Mouse (Mus musculus) cerebellum, postnatal 4 days (tissue): Measurements from ENCODE around the gene Plscr2.
A peak's percentile ranks its signal among the peaks of the same experiment; 100 is the strongest.

Experiments
- DNase-seq, 2 experiments: peaks; one replicate each; pipeline ENCODE4 v3.0.0; 2022; ENCODE audit warnings: low spot score in 2 of 2, mixed read lengths in 1 of 2

Plscr2 gene

GRCm38 (mm10) chr9:92275486-92276207 lies at the start of gene Plscr2:
Gene Plscr2, plus strand, starts transcription at chr9:92275602.
- DNase-seq, result no peak

GRCm38 (mm10) chr9:92226127-92226655 lies 49.2 kb upstream of the Plscr2 start:
- no peak for DNase-seq

- no peak for DNase-seq
Observed at GRCm38 (mm10) chr9:92226795-92227194, 48.6 kb upstream of the Plscr2 start.

GRCm38 (mm10) chr9:92228867-92229832 lies 46.3 kb upstream of the Plscr2 start:
- DNase-seq, result no peak

GRCm38 (mm10) chr9:92229833-92230205 lies 45.6 kb upstream of the Plscr2 start:
- DNase-seq, result no peak

GRCm38 (mm10) chr9:92234901-92235458 lies 40.4 kb upstream of the Plscr2 start:
- no peak for DNase-seq

GRCm38 (mm10) chr9:92248773-92249446 lies 26.5 kb upstream of the Plscr2 start:
- no peak for DNase-seq

- no peak for DNase-seq
Observed at GRCm38 (mm10) chr9:92249447-92249852, 26.0 kb upstream of the Plscr2 start, which contains the start of gene Plscr1. Gene Plscr1, plus strand, starts transcription at chr9:92249750.

- peak; percentile 27 to 54 for DNase-seq
Observed at GRCm38 (mm10) chr9:92249987-92250772, 25.2 kb upstream of the Plscr2 start.

- no peak for DNase-seq
Observed at GRCm38 (mm10) chr9:92252718-92253117, 22.7 kb upstream of the Plscr2 start.

GRCm38 (mm10) chr9:92253585-92254321 lies 21.6 kb upstream of the Plscr2 start:
- DNase-seq, result no peak

- no peak for DNase-seq
Observed at GRCm38 (mm10) chr9:92260481-92261159, 14.8 kb upstream of the Plscr2 start.

- no peak for DNase-seq
Observed at GRCm38 (mm10) chr9:92265719-92266118, 9.7 kb upstream of the Plscr2 start.

- DNase-seq, result no peak
Observed at GRCm38 (mm10) chr9:92266558-92267171, 8.7 kb upstream of the Plscr2 start.

GRCm38 (mm10) chr9:92267732-92268131 lies 7.7 kb upstream of the Plscr2 start:
- no peak for DNase-seq

GRCm38 (mm10) chr9:92269829-92270404 lies 5.5 kb upstream of the Plscr2 start:
- DNase-seq, result no peak

- peak; percentile 27 to 73 for DNase-seq
Observed at GRCm38 (mm10) chr9:92270927-92271326, 4.5 kb upstream of the Plscr2 start.

GRCm38 (mm10) chr9:92272650-92273049 lies 2.8 kb upstream of the Plscr2 start:
- DNase-seq, result no peak

GRCm38 (mm10) chr9:92273271-92273670 lies 2.1 kb upstream of the Plscr2 start:
- no peak for DNase-seq
